Mouse (Mus musculus): ENCODE data around the gene Hes6.

Hes6 gene

DNA sequence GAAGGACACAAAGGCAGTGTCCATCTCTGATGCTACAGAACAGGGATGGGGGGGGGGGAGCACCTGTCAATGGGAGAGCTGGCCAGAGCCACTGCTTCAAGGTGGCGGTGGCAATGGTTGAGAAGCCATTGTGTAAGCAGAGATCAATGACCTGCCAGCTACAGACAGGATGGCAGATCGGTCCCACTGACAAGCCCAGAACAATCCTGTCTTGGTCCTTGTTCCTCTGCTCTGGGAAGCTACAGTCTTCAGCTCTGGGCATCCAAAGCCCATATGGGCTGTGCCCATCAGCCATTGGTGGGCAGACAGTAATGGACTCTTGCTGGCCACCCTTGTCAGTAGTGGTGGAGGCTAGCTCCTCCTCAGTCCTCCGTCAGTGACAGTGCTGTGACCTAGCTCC lies 28.0 kb upstream of the Hes6 start:
- DNase-seq (ENCODE audit: extremely low spot score), result no peak

DNA sequence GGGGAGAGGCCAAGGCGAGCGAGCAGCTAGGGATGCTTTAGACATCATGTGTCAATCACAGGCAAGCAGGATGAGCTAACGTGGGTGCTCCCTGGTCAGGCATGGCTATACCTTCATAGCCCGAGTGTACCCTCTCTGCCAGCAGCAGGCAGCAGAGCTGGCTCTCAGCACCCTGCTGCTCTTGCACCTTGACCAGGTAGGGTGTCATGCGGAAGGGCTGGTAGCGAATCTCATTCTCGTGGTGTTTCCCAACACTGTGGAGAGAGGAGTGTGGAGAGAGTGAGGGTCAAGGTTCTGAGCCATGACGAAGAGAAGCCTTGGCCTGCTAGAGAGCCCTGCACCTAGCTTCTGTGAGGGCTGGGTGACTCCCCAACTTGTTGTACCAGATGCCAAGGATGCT lies 25.9 kb upstream of the Hes6 start:
- no peak for DNase-seq (ENCODE audit: extremely low spot score)

- no peak for DNase-seq (ENCODE audit: extremely low spot score)
Measured at GRCm38 (mm10) chr1:91437573-91437972, 23.7 kb upstream of the Hes6 start.

- DNase-seq (ENCODE audit: extremely low spot score), result no peak
Measured at GRCm38 (mm10) chr1:91437083-91437400, 23.2 kb upstream of the Hes6 start.

DNA sequence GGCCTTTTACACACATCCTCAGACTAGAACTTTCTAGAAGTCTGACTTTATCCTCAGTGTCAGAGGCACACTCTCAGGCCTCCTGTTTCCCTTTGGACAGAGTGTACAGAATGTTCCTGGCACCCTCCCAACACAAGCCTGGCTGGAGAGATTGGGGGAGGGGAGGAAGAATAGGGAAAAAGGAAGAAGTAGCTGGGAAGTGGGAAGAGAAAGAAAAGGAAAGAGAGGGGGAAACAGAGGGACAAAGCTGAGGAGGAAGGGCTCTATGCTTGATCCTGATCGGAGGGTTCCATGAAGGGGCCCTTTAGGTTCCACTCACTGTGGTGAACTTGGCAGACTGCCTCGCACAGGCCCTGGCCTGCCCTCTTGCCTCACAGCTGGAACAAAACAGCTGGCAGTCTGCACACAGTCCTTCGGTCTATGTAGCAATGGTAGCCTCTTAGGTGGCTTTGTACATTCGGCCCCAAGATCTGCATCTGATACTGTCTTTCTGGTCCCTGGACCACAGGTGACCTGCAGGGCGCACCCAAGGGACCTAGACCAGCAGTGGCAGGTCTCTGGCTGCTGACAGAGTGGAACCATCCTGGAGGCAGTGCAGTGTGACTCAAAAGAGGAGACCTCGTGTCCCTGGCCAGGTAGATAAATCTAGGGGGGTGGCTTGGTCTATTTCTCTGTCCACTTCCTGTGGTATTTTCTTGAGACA lies 22.7 kb upstream of the Hes6 start:
- DNase-seq (ENCODE audit: extremely low spot score), result no peak

DNA sequence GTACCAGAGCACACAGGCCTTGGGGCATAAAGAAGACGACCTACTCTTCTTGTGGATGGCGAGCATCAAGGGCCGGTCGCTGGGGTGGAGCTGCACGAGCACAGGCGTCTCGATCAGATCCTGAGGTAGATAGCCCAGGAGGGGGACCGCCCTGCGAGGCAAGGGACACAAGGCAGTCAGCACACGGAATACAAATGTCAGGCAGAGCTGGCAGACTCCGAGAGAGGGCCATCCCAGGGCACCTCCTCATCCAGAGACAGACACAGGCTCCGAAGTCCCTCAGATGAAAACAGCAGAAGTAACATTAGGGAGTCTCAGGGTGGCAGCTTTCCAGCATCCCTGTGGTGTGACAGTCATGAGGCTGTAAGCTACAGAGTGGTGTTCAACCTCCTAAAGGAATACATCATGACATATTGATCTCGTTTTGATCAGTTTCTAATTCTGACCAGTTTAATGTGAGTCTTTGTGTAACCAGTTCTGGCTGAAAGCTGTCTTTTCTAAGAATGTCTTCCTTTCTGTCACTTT lies 21.8 kb upstream of the Hes6 start:
- DNase-seq (ENCODE audit: extremely low spot score), result no peak

- DNase-seq (ENCODE audit: extremely low spot score), result no peak
Measured at GRCm38 (mm10) chr1:91434905-91435304, 21.1 kb upstream of the Hes6 start.

DNA sequence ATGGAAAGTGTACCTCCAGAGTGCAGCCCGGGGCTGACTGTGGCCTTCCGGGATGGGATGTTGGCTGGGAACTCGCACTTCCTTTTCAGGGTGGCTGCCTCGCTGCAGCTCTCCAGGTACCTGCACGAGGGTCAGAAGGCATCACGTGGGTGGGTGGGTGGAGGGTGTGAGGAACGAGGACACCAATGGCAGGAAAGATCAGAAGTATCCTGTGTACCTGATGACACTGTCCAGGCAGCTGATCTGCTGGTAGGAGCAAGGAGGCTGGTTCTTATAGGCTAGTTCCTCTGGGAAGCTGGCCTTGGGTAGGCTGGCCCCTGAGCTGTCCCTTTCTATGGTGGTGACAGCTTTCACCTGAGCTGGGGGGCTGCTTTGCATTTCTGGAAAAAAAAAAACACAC lies 16.9 kb upstream of the Hes6 start:
- no peak for DNase-seq (ENCODE audit: extremely low spot score)

DNA sequence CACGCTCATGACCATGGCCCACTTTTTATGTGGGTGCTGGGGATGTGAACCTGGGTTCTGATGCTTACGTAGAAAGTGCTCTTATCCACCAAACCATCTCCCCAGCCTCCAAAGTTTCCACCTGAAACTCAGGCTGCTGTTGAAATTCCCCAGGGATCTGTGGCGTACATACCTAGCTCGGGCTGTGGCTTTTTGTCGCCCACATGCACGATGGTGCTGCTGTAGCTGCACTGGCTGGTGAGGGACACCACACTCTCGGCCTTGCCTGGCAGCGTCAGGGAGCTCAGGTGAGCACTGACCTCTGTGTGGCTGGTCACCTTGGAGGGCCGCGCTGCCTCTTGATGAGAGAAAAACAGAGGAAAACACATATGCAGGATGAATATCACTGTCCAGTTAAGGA lies 15.4 kb upstream of the Hes6 start:
- DNase-seq (ENCODE audit: extremely low spot score), result no peak

DNA sequence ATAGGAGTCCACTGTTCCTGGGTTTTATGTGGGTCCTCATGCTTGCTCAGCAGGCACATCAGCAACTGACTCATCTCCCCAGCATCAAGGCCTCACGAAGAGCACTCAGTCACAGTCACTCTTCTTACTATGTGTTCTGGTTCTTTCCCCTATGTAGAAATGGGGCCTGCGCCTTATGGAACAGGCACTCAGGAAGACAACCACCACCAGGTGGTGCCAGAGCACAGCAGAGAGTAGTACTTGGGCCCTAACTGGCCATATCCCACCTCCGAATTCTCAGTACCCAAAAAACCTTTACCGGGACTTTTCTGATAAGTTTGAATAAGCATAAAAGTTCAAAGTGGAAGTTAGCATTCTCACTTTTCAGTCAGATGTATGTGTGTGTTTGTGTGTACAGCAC lies 14.8 kb upstream of the Hes6 start:
- peak; percentile 69 for DNase-seq (ENCODE audit: extremely low spot score)

DNA sequence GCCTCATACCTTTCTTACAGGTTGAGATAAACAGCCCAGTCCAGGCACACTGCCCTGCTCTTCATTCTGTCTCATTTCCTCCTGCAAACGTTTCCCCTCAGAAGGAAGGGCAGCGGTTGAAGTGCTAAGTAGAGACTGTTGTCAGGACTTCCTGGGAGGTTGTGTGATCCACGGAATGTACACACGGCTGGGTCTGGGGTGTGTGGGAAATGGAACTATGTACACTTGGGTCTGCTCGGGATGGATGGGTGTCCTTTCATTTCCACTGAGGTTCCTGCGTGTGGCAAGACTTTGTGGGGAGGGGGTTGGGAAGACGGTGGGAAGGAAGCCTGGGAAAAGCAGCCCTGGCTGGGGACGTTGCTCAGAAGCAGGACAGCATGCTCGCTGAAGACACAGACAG lies 12.6 kb upstream of the Hes6 start:
- DNase-seq (ENCODE audit: extremely low spot score), result no peak

DNA sequence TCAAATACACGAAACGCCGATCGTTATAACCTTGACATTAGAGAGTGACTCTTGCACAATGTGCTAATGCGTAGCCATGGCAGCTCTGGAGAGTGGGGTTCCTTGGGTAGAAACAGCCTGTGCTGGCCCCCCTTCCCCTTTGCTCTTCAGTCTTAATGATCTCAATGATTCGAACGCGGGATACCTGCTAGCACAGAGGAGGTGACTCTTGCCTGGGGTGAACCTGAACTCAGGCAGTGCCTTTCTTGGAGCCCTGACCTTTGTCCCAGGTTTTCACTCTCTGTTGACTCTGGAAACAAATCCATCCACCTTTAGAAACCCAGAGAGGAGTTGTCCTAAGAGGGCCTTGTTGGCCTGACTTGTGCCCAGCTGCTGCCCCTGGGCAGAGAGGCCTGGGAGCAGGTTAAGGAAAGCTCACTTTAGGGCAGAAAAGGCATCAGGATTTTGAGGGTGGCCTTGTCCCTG lies 6.8 kb upstream of the Hes6 start:
- DNase-seq (ENCODE audit: extremely low spot score), result no peak

- no peak for DNase-seq (ENCODE audit: extremely low spot score)
Measured at GRCm38 (mm10) chr1:91419862-91420600, 6.2 kb upstream of the Hes6 start.

- DNase-seq (ENCODE audit: extremely low spot score), result no peak
Measured at GRCm38 (mm10) chr1:91417991-91418390, 4.2 kb upstream of the Hes6 start.

DNA sequence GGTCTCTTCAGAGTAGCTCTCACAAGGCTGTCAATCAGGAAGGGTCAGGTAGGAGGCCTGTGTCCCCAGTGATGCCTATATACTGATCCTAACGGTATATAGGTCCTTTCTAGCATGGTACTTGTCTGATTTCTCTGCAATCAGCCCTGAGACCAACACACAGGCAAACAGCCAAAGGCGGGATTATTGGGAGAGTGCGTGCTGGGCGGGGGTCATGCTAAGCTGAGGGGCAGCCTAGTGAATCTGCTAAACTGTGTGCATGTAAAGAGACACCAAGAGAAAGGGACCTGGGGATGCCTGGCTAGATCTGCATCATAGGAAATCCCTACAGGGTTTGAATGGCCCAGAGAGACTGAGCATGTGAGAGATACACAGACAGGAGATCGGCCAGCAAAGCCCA lies 1.5 kb upstream of the Hes6 start:
- no peak for DNase-seq (ENCODE audit: extremely low spot score)

GRCm38 (mm10) chr1:91414903-91415302 lies 1.1 kb upstream of the Hes6 start:
- DNase-seq (ENCODE audit: extremely low spot score), result peak; percentile 17

- DNase-seq (ENCODE audit: extremely low spot score), result no peak
Measured at GRCm38 (mm10) chr1:91413536-91413897, 321 bp downstream of the Hes6 start.

- DNase-seq (ENCODE audit: extremely low spot score), result peak; percentile 95
Measured at GRCm38 (mm10) chr1:91413030-91413506, 770 bp downstream of the Hes6 start.

GRCm38 (mm10) chr1:91412286-91413029 lies 1.4 kb downstream of the Hes6 start:
- peak; percentile 32 for DNase-seq (ENCODE audit: extremely low spot score)

GRCm38 (mm10) chr1:91411631-91412285 lies 2.1 kb downstream of the Hes6 start:
- DNase-seq (ENCODE audit: extremely low spot score), result no peak

- no peak for DNase-seq (ENCODE audit: extremely low spot score)
Measured at GRCm38 (mm10) chr1:91407819-91408218, 6.0 kb downstream of the Hes6 start.
